Mouse (Mus musculus): ENCODE measurements around the gene Mfsd4b4. TPM values are rescaled to one million over a fixed set of nuclear protein-coding genes. Genes with fewer than 3 reads are reported as not detected.

Mfsd4b4 gene
- polyA plus RNA-seq, 1 experiment from 2014 or later: 4.0 TPM

- no peak overlapping the region for H3K9ac ChIP-seq
- H3K27ac ChIP-seq: no peak overlapping the region
- H3K4me3 ChIP-seq: no peak overlapping the region
- peaks cover 20% of the 10 kb centered on the region for H3K36me3 ChIP-seq
- no peaks in the 10 kb centered on the region for H3K27me3 ChIP-seq
- H3K4me1 ChIP-seq (replicated peaks): no peaks in the 10 kb centered on the region
- H3K4me2 ChIP-seq: no peak overlapping the region
- 71% methylated on average over 3 of the region's 3 CpGs for WGBS
- ATAC-seq (ENCODE audit: low FRiP score): no peak
- H3K9me3 ChIP-seq: no peaks in the 10 kb centered on the region
Measured at GRCm38 (mm10) chr10:39888621-39889020, 10.4 kb downstream of the Mfsd4b4 start.

DNA sequence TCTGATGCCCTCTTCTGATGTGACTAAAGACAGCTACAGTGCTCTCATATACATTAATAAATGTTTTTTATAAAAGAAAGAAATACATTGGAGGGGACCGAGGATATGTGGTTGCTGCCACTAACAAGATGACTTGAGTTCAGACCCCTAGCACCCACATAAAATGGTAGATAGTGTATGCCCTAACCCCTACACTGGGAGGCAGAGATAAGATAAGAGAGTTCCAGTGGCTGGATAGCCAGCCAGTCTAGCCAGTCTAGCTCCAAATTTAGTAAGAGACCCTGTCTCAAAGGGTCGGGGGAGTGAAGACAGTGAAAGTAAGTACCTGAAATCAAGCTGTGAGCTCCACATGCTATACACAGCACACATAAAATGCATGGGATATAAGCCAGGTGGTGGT lies 33.5 kb downstream of the Mfsd4b4 start:
- ATAC-seq (ENCODE audit: low FRiP score): no peak
- Histone ChIP-seq H3K27ac (no peak overlapping the region), H3K36me3 (peaks cover 71% of the 10 kb centered on the region)

GRCm38 (mm10) chr10:39842621-39843020 lies 56.4 kb downstream of the Mfsd4b4 start:
- Histone ChIP-seq H3K36me3 (peaks cover 51% of the 10 kb centered on the region), H3K9me3 (no peaks in the 10 kb centered on the region)

More for the DNA sequence above, 33.5 kb downstream of the Mfsd4b4 start:
- no peaks in the 10 kb centered on the region for H3K4me1 ChIP-seq (replicated peaks)
- no peaks in the 10 kb centered on the region for H3K9me3 ChIP-seq
- H3K27me3 ChIP-seq: no peaks in the 10 kb centered on the region
- 86% methylated on average over 2 of the region's 2 CpGs for WGBS
- no peak overlapping the region for H3K9ac ChIP-seq
- no peak overlapping the region for H3K4me3 ChIP-seq
- no peak overlapping the region for H3K4me2 ChIP-seq

More at GRCm38 (mm10) chr10:39842621-39843020, 56.4 kb downstream of the Mfsd4b4 start:
- H3K9ac ChIP-seq: no peak overlapping the region
- H3K4me2 ChIP-seq: no peak overlapping the region
- ATAC-seq (ENCODE audit: low FRiP score): no peak
- H3K27ac ChIP-seq: no peak overlapping the region
- no peaks in the 10 kb centered on the region for H3K4me1 ChIP-seq (replicated peaks)
- WGBS: 92% methylated on average over 1 of the region's 1 CpGs
- no peak overlapping the region for H3K4me3 ChIP-seq
- no peaks in the 10 kb centered on the region for H3K27me3 ChIP-seq

Other genes starting within 250 kb of the Mfsd4b4 start
- gene Rev3l, start 167.1 kb downstream of the Mfsd4b4 start, polyA plus RNA-seq (2015; fragmentation: Nextera tagmentation; extraction: Ambion mirVana): 29.2 and 30.7 TPM in 2 replicates
- not detected in 2 replicates for gene Mfsd4b2, start 27.7 kb upstream of the Mfsd4b4 start, polyA plus RNA-seq (2015; fragmentation: Nextera tagmentation; extraction: Ambion mirVana)
- 0.10 and 0.16 TPM in 2 replicates for gene Mfsd4b3, start 60.9 kb upstream of the Mfsd4b4 start, polyA plus RNA-seq (2015; fragmentation: Nextera tagmentation; extraction: Ambion mirVana)
- gene Mfsd4b5, start 87.4 kb upstream of the Mfsd4b4 start, polyA plus RNA-seq (2015; fragmentation: Nextera tagmentation; extraction: Ambion mirVana): 0.08 TPM in 1 of 2 replicates, not detected in the other
- 0.14 TPM in 2 replicates for gene Mfsd4b1, start 126.0 kb upstream of the Mfsd4b4 start, polyA plus RNA-seq (2015; fragmentation: Nextera tagmentation; extraction: Ambion mirVana)
- gene Slc16a10, start 243.0 kb upstream of the Mfsd4b4 start, polyA plus RNA-seq (2015; fragmentation: Nextera tagmentation; extraction: Ambion mirVana): 6.4 and 12.8 TPM in 2 replicates

All from hindbrain, embryonic 13.5 days (tissue).